Mouse (Mus musculus): Measurements from ENCODE around the gene Stard7. TPM values are rescaled to one million over a fixed set of nuclear protein-coding genes. Genes with fewer than 3 reads are reported as not detected.
"Not testable (repeated sequence)": the region's sequence is repeated elsewhere in the genome, so short reads cannot be mapped to it uniquely, and the experiment has no call there.

Gene Stard7
- total RNA-seq, 2 experiments from 2014 or later: 109 to 141 TPM

DNA sequence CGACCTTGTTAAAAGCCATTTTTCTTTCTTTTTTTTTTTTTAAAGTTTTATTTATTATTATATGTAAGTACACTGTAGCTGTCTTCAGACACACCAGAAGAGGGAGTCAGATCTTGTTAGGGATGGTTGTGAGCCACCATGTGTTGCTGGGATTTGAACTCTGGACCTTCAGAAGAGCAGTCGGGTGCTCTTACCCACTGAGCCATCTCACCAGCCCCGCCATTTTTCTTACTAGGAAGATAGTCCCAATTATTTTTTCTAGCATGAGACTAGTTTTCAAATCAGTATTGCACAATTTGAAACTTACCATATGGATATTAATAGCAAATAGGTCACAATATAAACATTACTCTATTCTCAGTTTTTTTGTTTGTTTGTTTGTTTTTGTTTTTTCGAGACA is 2.0 kb downstream of the Stard7 start:
- ATAC-seq (replicated peaks; ENCODE audit: low FRiP score, low TSS enrichment, poor library complexity, severe bottlenecking): not testable (repeated sequence)

DNA sequence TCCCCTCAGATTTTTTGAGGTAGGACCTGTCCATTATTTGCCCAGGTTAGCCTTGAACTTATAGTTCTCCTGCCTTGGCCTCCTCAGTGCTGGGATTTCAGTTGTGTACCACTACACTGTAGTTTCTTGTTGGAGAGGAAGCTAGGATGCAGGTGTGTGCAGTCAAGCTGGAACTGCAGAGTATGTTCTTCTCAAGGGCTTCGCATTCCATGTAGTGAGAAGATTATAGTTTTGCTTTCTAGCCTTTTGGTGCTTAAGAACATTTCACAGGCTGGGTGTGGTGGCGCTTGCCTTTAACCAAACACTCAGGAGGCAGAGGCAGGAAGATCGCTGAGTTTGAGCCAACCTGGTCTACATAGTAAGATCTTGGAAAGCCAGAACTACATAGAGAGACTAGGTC is 2.8 kb downstream of the Stard7 start:
- ATAC-seq (replicated peaks; ENCODE audit: low FRiP score, low TSS enrichment, poor library complexity, severe bottlenecking): no peak

DNA sequence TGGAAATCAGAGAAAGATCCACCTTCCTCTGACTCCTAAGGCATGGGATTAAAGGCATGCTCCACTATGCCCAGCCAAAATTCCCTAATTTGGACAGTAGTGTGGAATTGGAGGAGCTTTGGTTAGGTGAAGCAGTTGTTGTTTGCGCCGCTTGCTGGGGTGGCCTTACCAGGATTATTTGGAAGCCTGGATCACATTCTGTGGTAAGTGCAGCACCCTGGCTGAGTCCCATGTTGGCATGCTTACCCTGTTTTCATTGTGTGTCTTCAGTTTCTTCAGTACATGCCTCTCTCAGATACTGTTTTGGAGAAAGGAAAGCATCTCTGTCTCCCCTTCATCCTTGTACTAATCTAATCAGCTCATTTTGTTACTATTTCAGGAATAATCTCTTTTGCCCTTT is 4.6 kb downstream of the Stard7 start:
- ATAC-seq (replicated peaks; ENCODE audit: low FRiP score, low TSS enrichment, poor library complexity, severe bottlenecking): no peak

GRCm38 (mm10) chr2:127275551-127276320 is 5.7 kb downstream of the Stard7 start:
- ATAC-seq (replicated peaks; ENCODE audit: low FRiP score, low TSS enrichment, poor library complexity, severe bottlenecking): no peak

- no peak for ATAC-seq (replicated peaks; ENCODE audit: low FRiP score, low TSS enrichment, poor library complexity, severe bottlenecking)
Measured at GRCm38 (mm10) chr2:127278162-127278561, 8.1 kb downstream of the Stard7 start.

DNA sequence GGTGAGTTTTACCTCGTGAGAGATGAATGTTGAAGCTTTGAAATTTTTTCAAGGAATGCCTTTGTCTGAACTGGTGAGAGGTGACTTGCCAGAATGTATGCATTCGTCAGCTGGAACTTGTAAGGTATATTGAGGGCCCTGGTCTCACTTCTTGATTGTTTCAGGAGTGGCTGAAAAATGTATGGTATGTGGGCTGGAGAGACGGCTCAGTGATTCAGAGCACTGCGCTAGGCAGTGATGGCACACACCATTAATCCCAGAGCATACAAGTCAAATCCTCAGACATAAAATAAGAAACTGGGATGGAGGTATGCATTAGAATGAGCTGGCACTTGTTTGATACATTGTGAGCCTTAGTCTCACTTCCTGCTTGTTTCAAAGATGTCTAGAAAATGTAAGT is 22.2 kb downstream of the Stard7 start:
- no peak for ATAC-seq (replicated peaks; ENCODE audit: low FRiP score, low TSS enrichment, poor library complexity, severe bottlenecking)

GRCm38 (mm10) chr2:127297001-127297805 is 27.2 kb downstream of the Stard7 start:
- no peak for ATAC-seq (replicated peaks; ENCODE audit: low FRiP score, low TSS enrichment, poor library complexity, severe bottlenecking)

DNA sequence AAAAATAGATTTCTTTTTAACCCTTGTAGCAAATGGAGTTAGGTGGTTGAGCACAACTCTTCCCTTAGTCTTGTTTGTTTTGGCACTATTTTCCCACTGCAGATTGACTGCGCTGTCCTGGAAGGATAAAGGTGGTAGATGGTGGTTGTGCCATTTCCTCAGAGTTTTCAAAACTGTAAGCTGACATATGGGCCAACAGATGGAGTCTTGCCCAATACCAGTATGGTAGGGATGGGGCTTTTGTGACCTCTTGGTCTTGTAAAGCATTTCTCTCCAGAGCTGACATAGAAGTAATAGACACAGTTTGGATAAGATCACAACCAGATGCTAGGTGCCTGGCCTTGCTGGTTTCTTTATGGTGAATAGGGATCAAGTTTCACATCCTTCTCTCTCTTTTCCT is 28.0 kb downstream of the Stard7 start:
- ATAC-seq (replicated peaks; ENCODE audit: low FRiP score, low TSS enrichment, poor library complexity, severe bottlenecking): no peak

- no peak for ATAC-seq (replicated peaks; ENCODE audit: low FRiP score, low TSS enrichment, poor library complexity, severe bottlenecking)
Measured at GRCm38 (mm10) chr2:127300701-127301100, 30.7 kb downstream of the Stard7 start.

- peak; percentile 28; the same call in 1 of the 2 replicates for ATAC-seq (replicated peaks; ENCODE audit: low FRiP score, low TSS enrichment, poor library complexity, severe bottlenecking)
Measured at GRCm38 (mm10) chr2:127301883-127302282, 31.9 kb downstream of the Stard7 start.

DNA sequence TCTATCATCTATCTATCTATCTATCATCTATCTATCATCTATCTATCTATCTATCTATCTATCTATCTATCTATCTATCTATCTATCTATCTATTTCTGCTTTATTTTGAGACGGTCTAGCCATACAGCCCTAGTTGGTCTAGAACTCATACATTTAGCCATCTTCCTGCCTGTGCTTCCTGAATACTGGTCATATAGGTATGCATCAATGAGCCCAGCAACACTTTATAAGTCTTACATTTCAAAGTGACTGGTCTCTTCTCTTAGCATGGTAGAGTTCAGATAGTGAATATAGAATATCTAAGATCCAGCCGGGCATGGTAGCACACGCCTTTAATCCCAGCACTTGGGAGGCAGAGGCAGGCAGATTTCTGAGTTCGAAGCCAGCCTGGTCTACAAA is 34.2 kb downstream of the Stard7 start:
- ATAC-seq (replicated peaks; ENCODE audit: low FRiP score, low TSS enrichment, poor library complexity, severe bottlenecking): 0 out of 2 replicates have a peak, but pooled peaks have one; percentile 42

DNA sequence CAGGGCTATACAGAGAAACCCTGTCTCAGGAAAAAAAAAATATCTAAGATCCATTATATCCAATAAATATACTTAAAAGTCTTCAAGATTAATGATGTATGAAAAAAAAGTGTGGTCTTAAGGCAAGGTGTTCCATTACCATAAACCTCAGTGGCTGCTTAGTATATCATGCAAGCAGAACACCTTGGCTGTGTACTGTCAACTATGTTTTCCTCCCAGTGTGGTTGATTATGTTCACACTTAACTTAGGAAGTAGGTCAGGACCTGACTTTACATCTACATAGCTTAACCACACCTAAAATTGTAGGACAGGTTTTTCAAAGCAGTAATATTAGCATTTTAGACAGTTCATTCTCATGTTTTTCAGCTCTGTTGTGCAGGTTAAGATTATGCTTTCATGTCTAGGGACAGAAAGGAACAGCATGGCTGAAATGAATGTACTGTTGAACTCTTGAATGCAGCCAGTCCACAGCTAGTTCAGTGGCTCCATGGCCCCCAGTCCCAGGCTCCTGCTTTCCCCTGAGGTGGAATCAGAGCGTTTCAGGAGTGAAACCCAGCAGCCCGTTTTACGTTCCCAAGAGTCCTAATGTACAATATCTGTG is 34.7 kb downstream of the Stard7 start:
- ATAC-seq (replicated peaks; ENCODE audit: low FRiP score, low TSS enrichment, poor library complexity, severe bottlenecking): peak; percentile 67

- no peak for ATAC-seq (replicated peaks; ENCODE audit: low FRiP score, low TSS enrichment, poor library complexity, severe bottlenecking)
Measured at GRCm38 (mm10) chr2:127306123-127306522, 36.1 kb downstream of the Stard7 start.

DNA sequence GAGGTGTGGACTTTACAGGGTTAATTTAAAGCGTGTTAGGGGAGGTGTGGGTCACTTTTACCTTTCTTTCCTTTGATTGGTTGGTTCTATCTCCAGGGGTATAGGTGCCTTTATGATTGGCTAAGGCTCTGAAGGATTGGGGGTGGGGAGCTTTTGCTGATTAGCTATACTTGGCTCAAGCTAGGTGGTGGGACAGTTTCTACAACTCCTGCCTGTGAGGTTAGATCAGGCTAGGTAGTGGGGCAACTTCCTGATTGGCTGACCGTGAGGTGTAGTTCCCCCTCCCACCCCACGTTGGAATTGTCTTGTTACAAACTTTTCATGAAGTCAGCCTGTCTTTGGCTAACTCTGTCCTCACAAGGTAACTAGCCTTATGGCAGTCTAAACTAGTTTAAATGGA is 37.2 kb downstream of the Stard7 start:
- no peak for ATAC-seq (replicated peaks; ENCODE audit: low FRiP score, low TSS enrichment, poor library complexity, severe bottlenecking)

DNA sequence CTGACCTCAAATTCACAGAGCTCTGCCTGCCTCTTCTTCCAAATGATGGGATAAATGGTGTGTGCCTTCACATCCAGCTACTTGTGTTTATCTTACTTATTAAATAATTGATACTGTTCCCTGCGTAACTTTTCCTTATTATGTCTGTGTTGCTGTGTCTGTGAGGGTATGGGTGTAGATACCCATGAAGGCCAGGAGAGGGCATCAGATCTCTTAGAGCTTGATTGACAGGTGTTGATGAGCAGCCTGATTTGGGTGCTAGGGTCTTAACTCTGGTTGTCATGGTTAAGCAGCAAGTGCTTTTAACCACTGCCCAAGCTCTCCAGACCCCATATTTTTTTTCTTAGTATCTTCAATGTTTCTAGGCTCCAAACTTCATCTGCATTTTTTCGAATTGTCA is 38.6 kb downstream of the Stard7 start:
- ATAC-seq (replicated peaks; ENCODE audit: low FRiP score, low TSS enrichment, poor library complexity, severe bottlenecking): peak; percentile 71; the same call in 1 of the 2 replicates

DNA sequence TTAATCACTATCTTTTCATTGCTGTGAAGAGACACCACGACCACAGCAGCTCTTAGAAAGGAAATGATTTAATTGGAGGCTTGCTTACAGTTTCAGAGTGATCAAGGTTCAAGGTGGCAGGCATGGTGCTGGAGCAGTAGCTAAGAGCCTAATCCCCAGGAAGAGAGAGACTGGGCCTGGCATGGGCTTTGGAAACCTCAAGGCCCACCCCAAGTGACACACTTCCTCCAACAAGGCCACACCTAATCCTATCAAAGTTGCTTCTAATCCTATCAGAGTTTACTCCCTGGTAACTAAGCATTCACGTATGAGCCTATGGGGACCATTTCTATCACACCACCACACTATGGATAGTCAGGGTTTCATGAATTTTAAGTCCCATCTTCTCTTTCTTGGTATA is 40.2 kb downstream of the Stard7 start:
- no peak for ATAC-seq (replicated peaks; ENCODE audit: low FRiP score, low TSS enrichment, poor library complexity, severe bottlenecking)

DNA sequence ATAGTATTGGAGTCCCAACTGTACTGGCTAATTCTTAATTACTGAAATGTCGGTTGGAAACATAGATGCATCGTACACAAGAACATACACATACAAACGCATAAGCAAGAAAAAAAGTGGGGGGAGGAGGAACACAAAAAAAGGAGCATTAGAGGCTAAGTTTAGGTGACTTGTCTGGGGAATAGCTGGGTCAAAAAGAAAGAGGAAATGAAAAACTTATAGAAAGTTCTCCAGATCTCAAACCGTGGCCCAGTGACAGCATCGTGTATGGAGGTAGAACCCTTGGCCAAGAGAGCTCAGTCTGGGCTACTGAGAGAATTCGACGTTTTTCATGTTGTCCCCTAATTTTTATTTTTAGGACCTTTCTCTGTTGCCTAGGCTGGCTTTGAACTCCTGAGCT is 40.7 kb downstream of the Stard7 start:
- ATAC-seq (replicated peaks; ENCODE audit: low FRiP score, low TSS enrichment, poor library complexity, severe bottlenecking): no peak

- no peak for ATAC-seq (replicated peaks; ENCODE audit: low FRiP score, low TSS enrichment, poor library complexity, severe bottlenecking)
Measured at GRCm38 (mm10) chr2:127311193-127311592, 41.2 kb downstream of the Stard7 start.

DNA sequence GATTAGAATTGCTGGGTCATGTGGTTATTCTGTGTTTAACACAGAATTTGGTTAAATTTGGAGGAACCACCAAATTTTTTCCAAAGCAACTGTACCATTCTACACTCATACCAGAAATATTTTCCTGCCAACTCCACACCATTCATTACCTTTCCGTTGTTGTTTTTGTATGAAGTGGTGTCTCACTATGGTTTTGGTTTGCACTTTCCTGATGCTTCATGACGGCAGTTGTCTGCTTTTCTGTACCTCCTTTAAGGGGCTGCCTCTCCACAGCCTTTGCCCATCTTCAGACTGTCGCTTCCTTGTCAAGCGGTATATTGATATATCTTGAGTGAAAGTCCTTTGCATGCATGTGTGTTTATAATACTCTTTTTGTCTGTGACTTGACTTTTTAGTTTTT is 42.8 kb downstream of the Stard7 start:
- ATAC-seq (replicated peaks; ENCODE audit: low FRiP score, low TSS enrichment, poor library complexity, severe bottlenecking): no peak

- ATAC-seq (replicated peaks; ENCODE audit: low FRiP score, low TSS enrichment, poor library complexity, severe bottlenecking): no peak
Measured at GRCm38 (mm10) chr2:127313878-127314277, 43.9 kb downstream of the Stard7 start.
